Mouse (Mus musculus): Measurements from ENCODE around the gene Akap5.

Gene Akap5

GRCm38 (mm10) chr12:76324679-76325431 lies at the start of gene Akap5:
TSS of gene Akap5 (plus strand) at chr12:76324891.
- no peak for DNase-seq

GRCm38 (mm10) chr12:76278209-76278608 lies 46.5 kb upstream of the Akap5 start:
- DNase-seq = no peak

DNA sequence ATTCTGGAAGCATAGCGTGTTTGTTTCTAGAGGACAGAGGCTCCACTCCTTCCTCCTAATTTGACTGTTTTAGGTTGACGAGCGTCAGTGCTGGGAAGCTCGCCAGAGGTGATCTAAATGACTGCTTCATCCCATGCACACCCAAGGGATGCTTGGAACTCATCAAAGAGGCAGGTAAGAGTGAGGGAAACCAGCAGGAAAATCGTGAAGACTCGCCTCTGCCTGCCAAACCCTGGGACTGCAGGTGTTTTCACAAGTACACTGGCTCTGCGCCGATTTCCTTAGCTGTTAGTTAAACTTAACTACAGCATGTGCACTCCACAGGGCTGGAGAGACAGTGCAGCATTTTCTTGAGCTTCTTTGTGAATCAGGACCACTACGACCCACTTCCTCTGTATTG lies 44.1 kb upstream of the Akap5 start:
- DNase-seq = no peak

DNA sequence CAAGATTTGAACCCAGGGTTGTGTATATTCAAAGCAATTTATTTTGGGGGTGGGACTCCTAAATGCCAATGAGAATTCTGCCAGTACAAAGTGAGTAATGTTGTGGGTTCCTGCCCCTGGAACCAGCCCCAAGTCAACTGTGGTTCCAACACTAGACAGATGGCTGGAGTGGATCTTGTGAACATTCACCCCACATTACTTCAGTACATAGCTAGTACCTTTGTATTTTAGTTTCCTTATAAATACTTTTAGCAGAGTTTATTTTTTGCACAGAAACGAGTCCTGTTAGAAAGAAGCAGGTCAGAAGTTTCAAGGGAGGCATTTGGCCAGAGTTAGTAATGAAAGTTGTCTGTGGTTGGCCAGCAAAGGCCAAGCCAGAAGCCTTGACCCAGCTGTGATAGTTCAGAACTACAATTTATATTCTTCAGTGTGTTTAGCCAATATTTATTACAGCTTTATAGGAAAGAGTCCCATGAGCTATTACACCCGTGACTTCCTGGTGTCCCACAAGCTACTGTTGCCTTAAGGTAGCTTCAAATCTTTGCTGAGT lies 43.5 kb upstream of the Akap5 start:
- DNase-seq = no peak

GRCm38 (mm10) chr12:76282132-76282531 lies 42.6 kb upstream of the Akap5 start:
- DNase-seq = no peak

DNA sequence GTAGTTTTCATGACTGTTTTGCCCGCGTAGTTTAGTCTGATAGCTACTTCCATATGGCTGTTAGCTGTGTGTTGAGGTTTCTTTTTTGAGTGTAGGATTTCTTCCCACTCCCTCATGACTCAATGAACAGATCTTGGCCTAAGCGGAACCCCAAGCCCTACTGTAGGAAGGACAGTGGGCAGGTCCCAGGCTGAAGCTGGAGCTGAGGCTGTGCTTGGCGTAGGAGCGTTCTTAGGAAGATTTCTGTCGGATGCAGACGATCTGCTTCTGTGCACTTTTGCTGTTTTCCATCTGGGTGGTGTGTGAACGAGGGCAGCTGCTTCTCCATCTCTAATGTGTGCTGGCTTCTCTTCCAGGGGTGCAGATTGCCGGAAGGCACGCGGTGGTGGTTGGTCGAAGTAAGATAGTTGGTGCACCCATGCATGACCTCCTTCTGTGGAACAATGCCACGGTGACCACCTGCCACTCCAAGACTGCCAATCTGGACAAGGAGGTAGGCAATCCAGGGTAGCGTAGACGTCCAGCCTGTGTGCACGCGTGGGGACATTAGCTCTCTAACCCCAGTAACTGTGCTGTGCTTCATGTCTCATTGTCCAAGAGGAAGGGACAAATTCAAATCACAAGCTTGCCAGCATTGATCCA lies 42.0 kb upstream of the Akap5 start:
- DNase-seq = no peak

DNA sequence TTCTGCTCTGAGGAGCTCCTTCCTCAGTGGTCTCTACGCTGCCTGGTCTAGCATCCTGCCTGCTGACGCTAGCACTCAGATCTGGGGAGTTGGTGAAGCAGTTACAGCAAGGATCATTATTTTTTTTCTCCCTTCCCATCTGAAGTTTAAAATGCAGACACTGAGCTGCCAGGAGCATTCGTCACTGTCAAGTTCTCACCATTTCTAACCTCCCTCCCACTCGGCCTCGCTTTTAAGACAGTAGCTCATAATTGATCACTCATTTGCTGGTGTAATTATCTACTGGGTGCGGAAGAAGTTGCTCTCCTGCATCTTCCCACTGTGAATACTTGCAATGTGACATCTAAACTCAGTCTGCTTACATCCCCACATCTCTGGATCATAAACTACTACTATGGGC lies 39.3 kb upstream of the Akap5 start:
- DNase-seq = no peak

DNA sequence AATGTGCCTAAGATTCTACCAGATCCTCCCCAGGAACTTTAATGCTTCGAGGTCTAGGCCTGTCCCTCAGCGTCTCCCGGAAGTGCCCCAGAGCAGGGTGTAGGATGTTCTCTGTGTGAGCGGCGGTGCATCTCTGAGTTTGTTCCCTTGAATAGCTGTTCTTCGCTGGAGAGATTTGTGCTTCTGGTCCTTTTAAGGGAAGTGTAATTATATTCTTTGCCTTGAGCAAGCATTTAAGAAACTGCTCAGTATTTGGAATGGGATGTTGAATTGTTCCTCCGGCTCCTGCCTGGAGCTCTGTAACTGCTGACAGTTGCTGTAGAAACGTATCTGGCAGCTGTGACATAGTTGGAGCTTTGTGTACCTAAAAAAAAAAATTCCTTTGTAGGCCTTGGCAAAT lies 36.7 kb upstream of the Akap5 start:
- DNase-seq = no peak

GRCm38 (mm10) chr12:76288494-76288893 lies 36.2 kb upstream of the Akap5 start:
- no peak for DNase-seq

- no peak for DNase-seq
Observed at GRCm38 (mm10) chr12:76289428-76289827, 35.3 kb upstream of the Akap5 start.

GRCm38 (mm10) chr12:76290271-76290670 lies 34.4 kb upstream of the Akap5 start:
- no peak for DNase-seq

- DNase-seq = peak; percentile 63
Observed at GRCm38 (mm10) chr12:76293192-76293591, 31.5 kb upstream of the Akap5 start.

- DNase-seq = no peak
Observed at GRCm38 (mm10) chr12:76297830-76298229, 26.9 kb upstream of the Akap5 start.

- DNase-seq = no peak
Observed at GRCm38 (mm10) chr12:76299361-76299906, 25.3 kb upstream of the Akap5 start.

DNA sequence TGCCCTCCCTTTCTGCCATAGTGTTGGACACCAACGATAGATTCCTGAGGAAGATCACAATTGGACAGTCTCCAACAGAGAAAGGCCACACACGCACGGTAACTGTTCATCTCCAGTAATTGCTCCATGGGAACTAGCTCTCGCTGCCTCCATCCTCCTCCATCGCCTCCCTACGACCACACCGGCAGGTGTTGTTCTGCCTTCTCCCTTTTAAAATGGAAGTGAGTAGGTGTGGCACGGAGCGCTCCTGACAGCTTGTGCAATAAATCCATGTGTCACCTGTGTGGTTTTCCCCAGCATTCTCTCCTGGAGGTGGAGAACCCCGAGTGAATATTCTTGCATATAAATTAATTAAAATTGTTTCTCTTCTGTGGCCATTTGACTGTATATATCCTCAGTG lies 24.3 kb upstream of the Akap5 start:
- no peak for DNase-seq

GRCm38 (mm10) chr12:76303474-76303873 lies 21.2 kb upstream of the Akap5 start:
- peak; percentile 83 for DNase-seq

- peak; percentile 67 for DNase-seq
Observed at GRCm38 (mm10) chr12:76304199-76304598, 20.5 kb upstream of the Akap5 start.

DNA sequence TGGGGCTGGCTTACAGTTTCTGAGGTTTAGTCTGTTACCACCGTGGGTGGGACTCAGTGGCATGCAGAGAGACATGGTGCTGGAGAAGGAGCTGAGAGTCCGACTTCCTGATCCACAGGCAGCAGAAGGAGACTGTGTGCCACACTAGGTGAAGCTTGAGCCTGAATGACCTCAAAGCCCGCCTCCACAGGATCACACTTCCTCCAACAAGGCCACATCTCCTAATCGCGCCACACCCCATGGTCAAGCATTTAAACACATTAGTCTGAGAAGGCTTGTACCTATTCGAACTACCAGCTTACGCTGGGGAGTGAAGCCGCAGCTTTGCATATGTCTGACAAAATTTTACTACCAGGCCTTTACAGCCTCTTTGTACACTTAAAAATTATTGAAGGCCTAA lies 19.6 kb upstream of the Akap5 start:
- DNase-seq = no peak

DNA sequence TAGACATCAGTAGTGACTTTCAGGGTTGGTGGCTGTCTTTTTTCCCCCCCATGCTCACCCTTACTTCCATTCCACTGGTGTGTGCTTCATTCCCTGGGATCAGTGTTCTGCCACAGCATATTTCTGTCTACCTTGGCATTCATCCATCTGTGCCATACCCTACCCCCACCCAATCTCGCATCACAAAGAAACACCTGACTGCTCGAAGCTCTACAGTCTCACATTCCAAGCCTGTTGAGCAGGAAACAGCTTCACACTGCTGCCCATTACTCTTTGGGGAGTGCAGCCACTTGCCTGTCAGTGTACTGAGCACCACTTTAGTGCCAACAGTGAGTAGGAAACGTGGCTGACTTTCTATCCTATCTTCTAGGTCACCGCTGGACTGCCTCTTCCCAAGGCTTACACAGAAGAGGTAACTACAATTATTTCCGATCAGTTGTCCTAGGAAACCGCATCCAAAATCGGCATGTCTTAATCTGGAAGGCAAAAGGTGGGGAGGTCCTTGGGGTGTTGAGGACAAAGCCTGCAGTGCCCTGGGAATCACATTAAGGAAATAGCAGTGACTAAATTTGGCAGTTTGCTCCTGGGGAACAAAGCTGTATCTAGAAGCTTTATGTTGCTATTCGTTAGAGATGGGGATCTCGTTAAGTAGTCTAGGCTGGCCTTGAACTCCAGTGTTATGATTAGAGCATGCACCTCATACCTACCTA lies 17.7 kb upstream of the Akap5 start:
- no peak for DNase-seq

DNA sequence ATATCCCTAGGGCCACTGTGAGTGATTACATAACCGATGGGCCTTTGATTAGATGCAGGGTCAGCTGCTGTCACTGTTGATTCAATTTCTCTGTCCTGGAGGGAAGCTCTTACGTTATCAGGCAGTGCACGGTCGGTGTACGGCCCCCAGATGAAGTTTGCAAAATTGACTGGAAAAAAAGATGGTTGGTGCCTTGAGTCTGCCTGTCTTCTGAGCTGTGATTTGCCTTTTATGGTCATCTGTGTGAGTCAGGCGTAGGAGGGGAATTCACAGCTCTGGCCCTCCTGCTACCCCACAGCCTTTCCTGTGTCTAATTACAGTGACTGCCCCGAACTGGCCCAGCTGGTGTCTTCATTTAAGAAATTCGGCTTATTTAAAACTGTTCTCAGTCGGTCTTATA lies 16.7 kb upstream of the Akap5 start:
- no peak for DNase-seq

GRCm38 (mm10) chr12:76308436-76308835 lies 16.3 kb upstream of the Akap5 start:
- DNase-seq = no peak

DNA sequence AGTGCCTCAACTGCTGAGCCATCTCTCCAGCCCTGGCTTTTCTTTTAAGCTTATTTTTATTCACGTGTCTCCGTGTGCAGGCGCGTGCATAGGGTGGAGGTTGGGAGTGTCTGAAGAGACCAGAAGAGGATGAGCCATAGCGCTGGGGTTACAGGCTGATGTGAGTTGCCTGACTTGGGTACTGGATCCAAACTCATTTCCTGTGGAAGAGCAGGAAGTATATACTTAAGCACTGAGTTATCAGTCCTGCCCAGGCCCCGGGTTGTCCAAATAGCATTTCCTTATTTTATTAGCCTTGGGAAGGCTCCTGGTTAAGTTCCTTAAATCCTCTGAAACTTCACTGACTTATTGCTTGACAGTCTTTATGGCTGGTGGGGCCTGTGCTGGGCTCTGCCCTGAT lies 14.7 kb upstream of the Akap5 start:
- no peak for DNase-seq

- no peak for DNase-seq
Observed at GRCm38 (mm10) chr12:76310633-76311032, 14.1 kb upstream of the Akap5 start.

All from cerebellum, adult 9-10 months (tissue).